ENCODE assay signal across 29 mouse cellular contexts in the genomic region with DNA sequence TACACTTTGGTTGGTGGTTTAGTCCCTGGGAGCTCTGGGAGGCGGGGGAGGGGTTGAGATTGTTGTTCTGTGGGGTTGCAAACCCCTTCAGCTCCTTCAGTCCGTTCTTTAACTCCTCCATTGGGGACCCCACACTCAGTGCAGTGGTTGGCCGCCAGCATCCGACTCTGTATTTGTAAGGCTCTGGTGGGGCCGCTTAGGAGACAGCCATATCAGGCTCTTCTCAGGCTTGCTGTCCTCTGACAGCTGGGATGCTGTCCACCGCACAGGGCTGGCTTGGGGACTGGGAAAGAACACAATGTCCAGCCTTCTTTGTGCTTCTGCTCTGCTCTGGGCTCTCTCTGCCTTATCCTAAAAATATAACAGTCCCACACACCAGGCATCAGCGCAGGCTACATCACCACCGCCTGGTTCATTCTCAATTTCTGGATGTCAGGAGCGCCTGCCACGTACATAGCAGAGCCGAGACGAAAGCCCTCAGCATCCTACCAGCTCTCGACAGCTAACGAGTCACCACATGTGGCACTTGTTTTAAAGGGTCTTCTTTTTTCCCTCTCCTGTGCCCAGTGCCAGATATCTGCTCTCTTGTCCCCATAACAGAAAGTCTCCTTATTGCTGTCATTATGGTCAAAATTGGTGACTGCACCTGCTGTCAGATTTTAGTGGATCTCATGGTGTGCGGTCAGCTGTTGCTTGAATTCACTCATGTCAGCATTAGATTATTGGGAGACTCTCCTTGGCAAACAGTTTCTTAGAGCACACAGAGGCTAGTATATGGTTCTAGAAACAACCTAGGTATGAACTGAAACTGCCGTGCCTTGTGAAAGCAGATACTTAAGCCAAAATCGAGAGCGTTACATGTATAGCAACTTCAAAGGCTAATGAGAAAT. TPM values are rescaled to one million over a fixed set of nuclear protein-coding genes. Genes with fewer than 3 reads are reported as not detected.
DNase-seq lines count a peak whose midpoint lies in the region; ATAC-seq and TF ChIP-seq lines count a peak whose summit lies in the region.
"Had no signal": no experiment of that assay in that cellular context is flagged by ENCODE, and none has a peak within 500 bp of the region (broad histone marks: within the 10 kb centered on the region; RNA-seq: fewer than 3 reads in every experiment).

No protein-coding gene starts in this region.

- H3K27me3 ChIP-seq in forebrain, embryonic 10.5 days (ENCODE audit: poor library complexity, severe bottlenecking) = no peaks in the 10 kb centered on the region
- no peaks in the 10 kb centered on the region for H3K27me3 ChIP-seq in forebrain, embryonic 12.5 days
- H3K27me3 ChIP-seq in midbrain, postnatal 0 days (ENCODE audit: insufficient read depth, low read length) = no peaks in the 10 kb centered on the region
- H3K27me3 ChIP-seq in midbrain, embryonic 16.5 days (ENCODE audit: control insufficient read depth, insufficient read depth, low read depth, low read length) = no peaks in the 10 kb centered on the region
- H3K27me3 ChIP-seq: midbrain, embryonic 13.5 days; neural tube, embryonic 15.5 days had no signal

- WGBS in forebrain, embryonic 10.5 days = 92% methylated on average over 18 of the region's 18 CpGs
- 78% methylated on average over 18 of the region's 18 CpGs for WGBS in forebrain, embryonic 12.5 days
- 83% methylated on average over 18 of the region's 18 CpGs for WGBS in midbrain, postnatal 0 days
- WGBS in midbrain, embryonic 16.5 days = 74% methylated on average over 18 of the region's 18 CpGs

- H3K27ac ChIP-seq in forebrain, embryonic 10.5 days = peak overlapping the region; percentile 2; the same call in 1 of the 2 replicates
- no peak overlapping the region for H3K27ac ChIP-seq in forebrain, embryonic 12.5 days
- H3K27ac ChIP-seq in midbrain, postnatal 0 days (ENCODE audit: low read depth, low read length) = no peak overlapping the region
- H3K27ac ChIP-seq in midbrain, embryonic 16.5 days (ENCODE audit: low read length) = no peak overlapping the region
- H3K27ac ChIP-seq: gastrocnemius, adult 2 months; hindbrain, embryonic 10.5 days; layer of hippocampus, adult 2 months; liver, embryonic 14.5 days; macrophage; midbrain, embryonic 13.5 days; neural tube, embryonic 15.5 days had no signal

- no peaks in the 10 kb centered on the region for H3K9me3 ChIP-seq in forebrain, embryonic 10.5 days
- H3K9me3 ChIP-seq in forebrain, embryonic 12.5 days = no peaks in the 10 kb centered on the region
- H3K9me3 ChIP-seq in midbrain, postnatal 0 days (ENCODE audit: low read length) = no peaks in the 10 kb centered on the region
- no peaks in the 10 kb centered on the region for H3K9me3 ChIP-seq in midbrain, embryonic 16.5 days (replicated peaks; ENCODE audit: control insufficient read depth, low read length, poor library complexity, severe bottlenecking)
- H3K9me3 ChIP-seq: G1E; hindbrain, embryonic 10.5 days; midbrain, embryonic 13.5 days; neural tube, embryonic 15.5 days had no signal

- no peak for TF ChIP-seq CTCF in midbrain, postnatal 0 days (IDR thresholded peaks at IDR 0.05)

- H3K9ac ChIP-seq in forebrain, embryonic 12.5 days = no peak overlapping the region
- H3K9ac ChIP-seq in midbrain, postnatal 0 days (replicated peaks; ENCODE audit: low read length, poor library complexity, severe bottlenecking) = no peak overlapping the region
- no peak overlapping the region for H3K9ac ChIP-seq in midbrain, embryonic 16.5 days (ENCODE audit: low read depth, low read length)
- H3K9ac ChIP-seq: liver, embryonic 14.5 days; midbrain, embryonic 13.5 days; neural tube, embryonic 15.5 days had no signal

- no peaks in the 10 kb centered on the region for H3K4me1 ChIP-seq in forebrain, embryonic 10.5 days
- no peaks in the 10 kb centered on the region; the same call in 1 of the 2 replicates for H3K4me1 ChIP-seq in forebrain, embryonic 12.5 days
- H3K4me1 ChIP-seq in midbrain, postnatal 0 days (ENCODE audit: insufficient read depth, low read length) = no peaks in the 10 kb centered on the region
- H3K4me1 ChIP-seq in midbrain, embryonic 16.5 days (ENCODE audit: control insufficient read depth, insufficient read depth, low read length) = no peaks in the 10 kb centered on the region
- H3K4me1 ChIP-seq: hindbrain, embryonic 10.5 days; midbrain, embryonic 13.5 days; neural tube, embryonic 15.5 days had no signal

- no peak overlapping the region for H3K4me2 ChIP-seq in forebrain, embryonic 12.5 days
- H3K4me2 ChIP-seq in midbrain, postnatal 0 days (ENCODE audit: low read depth, low read length, poor library complexity, severe bottlenecking) = no peak overlapping the region
- H3K4me2 ChIP-seq in midbrain, embryonic 16.5 days (ENCODE audit: low read length) = no peak overlapping the region
- H3K4me2 ChIP-seq: midbrain, embryonic 13.5 days; neural tube, embryonic 15.5 days had no signal

- DNase-seq in forebrain, embryonic 10.5 days (ENCODE audit: extremely low spot score, low spot score) = no peak
- DNase-seq in midbrain, postnatal 0 days (ENCODE audit: low spot score) = peak; percentile 32
- DNase-seq in cerebellum, adult 8-10 months = peak; percentile 59
- DNase-seq in cerebellum, postnatal 25 days = peak; percentile 62 to 65
- DNase-seq in thymus, postnatal 25 days = no peak
- DNase-seq: adrenal gland, adult 8-10 months; gastrocnemius, adult 2 months; heart, postnatal 14 days; kidney, postnatal 36 days; layer of hippocampus, postnatal 36 days; liver; lung, adult 2 months; lung, postnatal 10 days; retina, postnatal 1 day; spleen, adult 18-20 months; thymus, postnatal 14 days had no signal

- H3K4me3 ChIP-seq in forebrain, embryonic 10.5 days = no peak overlapping the region
- no peak overlapping the region for H3K4me3 ChIP-seq in forebrain, embryonic 12.5 days (replicated peaks)
- H3K4me3 ChIP-seq in midbrain, postnatal 0 days (ENCODE audit: low read depth, low read length) = no peak overlapping the region
- no peak overlapping the region for H3K4me3 ChIP-seq in midbrain, embryonic 16.5 days (ENCODE audit: low read depth, low read length)
- H3K4me3 ChIP-seq: erythroblast, embryonic 14.5 days; gastrocnemius, adult 2 months; hindbrain, embryonic 10.5 days; layer of hippocampus, adult 2 months; midbrain, embryonic 13.5 days; neural tube, embryonic 15.5 days had no signal

- ATAC-seq in forebrain, embryonic 12.5 days (ENCODE audit: low FRiP score) = no peak
- ATAC-seq in midbrain, postnatal 0 days (ENCODE audit: low FRiP score) = no peak
- no peak for ATAC-seq in midbrain, embryonic 16.5 days
- no peak for ATAC-seq in erythroid progenitor cell, adult 5-6 weeks (replicated peaks; ENCODE audit: low FRiP score, poor library complexity, severe bottlenecking)
- ATAC-seq: forebrain, embryonic 14.5 days; intestine, postnatal 0 days; midbrain, embryonic 13.5 days had no signal

- H3K36me3 ChIP-seq in forebrain, embryonic 10.5 days (replicated peaks) = no peaks in the 10 kb centered on the region
- no peaks in the 10 kb centered on the region for H3K36me3 ChIP-seq in forebrain, embryonic 12.5 days (replicated peaks)
- H3K36me3 ChIP-seq in midbrain, postnatal 0 days (ENCODE audit: insufficient read depth, low read length) = no peaks in the 10 kb centered on the region
- H3K36me3 ChIP-seq in midbrain, embryonic 16.5 days (ENCODE audit: control insufficient read depth, insufficient read depth, low read length) = no peaks in the 10 kb centered on the region
- H3K36me3 ChIP-seq: G1E; hindbrain, embryonic 10.5 days; midbrain, embryonic 13.5 days; neural tube, embryonic 15.5 days had no signal

RNA-seq across cellular contexts. Expression of gene Cmc1, which starts 29.4 kb away (rescaled TPM):
- polyA plus RNA-seq in forebrain, embryonic 10.5 days (2016; fragmentation: Nextera tagmentation; extraction: Ambion mirVana) = 30.9 and 32.1 TPM in 2 replicates
- polyA plus RNA-seq in forebrain, embryonic 12.5 days (2016; fragmentation: Nextera tagmentation; extraction: Ambion mirVana) = 42.8 and 44.2 TPM in 2 replicates
- total RNA-seq in midbrain, postnatal 0 days (2014; rRNA removed) = 3.2 and 6.3 TPM in 2 replicates
- 37.8 and 44.6 TPM in 2 replicates for polyA plus RNA-seq in midbrain, postnatal 0 days (2015; fragmentation: Nextera tagmentation; extraction: Ambion mirVana)
- polyA plus RNA-seq in midbrain, embryonic 16.5 days (2015; fragmentation: Nextera tagmentation; extraction: Ambion mirVana) = 30.5 and 34.8 TPM in 2 replicates
- total RNA-seq in erythroid progenitor cell, adult 5-6 weeks (2015; ENCODE audit: low replicate concordance) = 5.4 and 11.3 TPM in 2 replicates
- total RNA-seq in erythroid progenitor cell, adult 5-6 weeks (2017; ENCODE audit: low replicate concordance) = 5.8 TPM in 1 of 2 replicates, not detected in the other

Comparison
In these comparisons a context has a peak if more than half of its experiments do, and no peak if none do; other contexts are left out.
1. DNase-seq: peak in midbrain, postnatal 0 days (single experiment), cerebellum, adult 8-10 months (single experiment) and cerebellum, postnatal 25 days (2 of 2); none in forebrain, embryonic 10.5 days (single experiment) and thymus, postnatal 25 days (single experiment).